Mouse (Mus musculus) CH12.LX (cell line): ENCODE results near the gene Anks3. TPM values are rescaled to one million over a fixed set of nuclear protein-coding genes. Genes with fewer than 3 reads are reported as not detected.

Experiments used
- DNase-seq: peaks from one replicate; pipeline ENCODE4 v3.0.0-alpha.2; 2013; ENCODE audit errors: extremely low read depth
- H3K27ac ChIP-seq: 2 replicates; pipeline ENCODE4 v1.5.1; 2012; ENCODE audit warnings: low read depth, mild to moderate bottlenecking, control low read depth, moderate library complexity; ENCODE audit not compliant: insufficient read depth
- H3K27me3 ChIP-seq: replicated peaks from 2 replicates; pipeline ENCODE3; 2012; ENCODE audit warnings: inconsistent platforms
- H3K36me3 ChIP-seq, 2 experiments: replicated peaks in 1 of 2; 2 replicates each; pipeline versions ENCODE3 to v1.6.1; 2012; ENCODE audit warnings: inconsistent platforms in 1 of 2, low read length in 1 of 2, mild to moderate bottlenecking in 1 of 2, mixed read lengths in 1 of 2, moderate library complexity in 1 of 2; ENCODE audit not compliant: control insufficient read depth in 1 of 2, insufficient read depth in 1 of 2
- H3K4me1 ChIP-seq, 2 experiments: 2 replicates each; pipeline ENCODE4 v1.6.1; 2012; ENCODE audit warnings: inconsistent platforms in 1 of 2, moderate library complexity in 1 of 2; ENCODE audit not compliant: insufficient read depth in 2 of 2, control insufficient read depth in 1 of 2
- H3K4me2 ChIP-seq: 2 replicates; pipeline ENCODE4 v1.6.1; 2012; ENCODE audit warnings: low read depth, mild to moderate bottlenecking, control low read depth; ENCODE audit not compliant: poor library complexity, insufficient read depth, severe bottlenecking
- H3K4me3 ChIP-seq, 3 experiments: fragments of 150-350 bp in 1 of 3; sonication (generic) in 1 of 3; replicated peaks in 1 of 3; 2 replicates each; pipeline versions ENCODE3 to v1.5.1; 2011 to 2012; ENCODE audit warnings: low read depth in 2 of 3, low read length in 2 of 3, mild to moderate bottlenecking in 2 of 3, moderate library complexity in 2 of 3, control low read depth in 1 of 3, improper control_type of control experiment in 1 of 3, inconsistent platforms in 1 of 3, mixed read lengths in 1 of 3; ENCODE audit not compliant: poor library complexity in 1 of 3
- H3K79me2 ChIP-seq: replicated peaks from 2 replicates; pipeline ENCODE4 v1.6.1; 2012; ENCODE audit warnings: mild to moderate bottlenecking, moderate library complexity; ENCODE audit not compliant: control insufficient read depth, poor library complexity, insufficient read depth, severe bottlenecking; ENCODE audit errors: extremely low read depth
- H3K9ac ChIP-seq: 2 replicates; pipeline ENCODE4 v1.6.1; 2012; ENCODE audit warnings: low read depth, mild to moderate bottlenecking, control low read depth, moderate library complexity; ENCODE audit not compliant: insufficient read depth
- H3K9me3 ChIP-seq: replicated peaks from 2 replicates; pipeline ENCODE3; 2012; ENCODE audit warnings: low read length, inconsistent platforms, mixed read lengths
- BHLHE40 ChIP-seq: IDR thresholded peaks from 2 replicates; pipeline ENCODE4 v1.6.1; 2011; ENCODE audit warnings: mild to moderate bottlenecking, low read depth, low read length, improper control_type of control experiment
- CHD1 ChIP-seq: IDR thresholded peaks from 2 replicates; pipeline ENCODE4 v1.6.1; 2012; ENCODE audit warnings: low read depth, low read length, improper control_type of control experiment, inconsistent platforms
- CHD2 ChIP-seq: IDR thresholded peaks from 2 replicates; pipeline ENCODE4 v1.6.1; 2011; ENCODE audit warnings: low read length, improper control_type of control experiment
- CTCF ChIP-seq, 2 experiments: IDR thresholded peaks in 1 of 2; conservative IDR thresholded peaks in 1 of 2; 2 replicates each; pipeline ENCODE4 v1.5.1; 2011 to 2012; ENCODE audit warnings: low read depth in 2 of 2, low read length in 2 of 2, improper control_type of control experiment in 1 of 2, inconsistent platforms in 1 of 2, mild to moderate bottlenecking in 1 of 2, moderate library complexity in 1 of 2
- E2F4 ChIP-seq: IDR thresholded peaks from 2 replicates; pipeline ENCODE4 v1.6.1; 2011; ENCODE audit warnings: low read depth, low read length, improper control_type of control experiment; ENCODE audit not compliant: insufficient replicate concordance
- ELF1 ChIP-seq: IDR thresholded peaks from 2 replicates; pipeline ENCODE4 v1.6.1; 2014; ENCODE audit warnings: low read depth, mild to moderate bottlenecking, inconsistent platforms, low read length, improper control_type of control experiment
- ETS1 ChIP-seq: conservative IDR thresholded peaks from 2 replicates; pipeline ENCODE4 v1.6.1; 2012; ENCODE audit warnings: low read depth, mild to moderate bottlenecking, inconsistent platforms, low read length, improper control_type of control experiment, moderate library complexity
- HCFC1 ChIP-seq: IDR thresholded peaks from 2 replicates; pipeline ENCODE4 v1.6.1; 2012; ENCODE audit warnings: low read depth, mild to moderate bottlenecking, inconsistent platforms, low read length, improper control_type of control experiment
- IRF4 ChIP-seq: IDR thresholded peaks from 2 replicates; pipeline ENCODE4 v1.6.1; 2014; ENCODE audit warnings: low read depth, mild to moderate bottlenecking, inconsistent platforms, low read length, improper control_type of control experiment
- JUN ChIP-seq: IDR thresholded peaks from 2 replicates; pipeline ENCODE4 v1.6.1; 2011; ENCODE audit warnings: low read depth, mild to moderate bottlenecking, low read length, improper control_type of control experiment, moderate library complexity; ENCODE audit not compliant: insufficient read depth
- JUND ChIP-seq: conservative IDR thresholded peaks from 2 replicates; pipeline ENCODE4 v1.6.1; 2011; ENCODE audit warnings: low read depth, low read length, improper control_type of control experiment
- KAT2A ChIP-seq: IDR thresholded peaks from 2 replicates; pipeline ENCODE4 v1.6.1; 2012; ENCODE audit warnings: low read length, improper control_type of control experiment, inconsistent platforms; ENCODE audit not compliant: insufficient replicate concordance
- MAX ChIP-seq: IDR thresholded peaks from 2 replicates; pipeline ENCODE4 v1.6.1; 2011; ENCODE audit warnings: low read length, improper control_type of control experiment
- MAZ ChIP-seq: IDR thresholded peaks from 2 replicates; pipeline ENCODE4 v1.6.1; 2012; ENCODE audit warnings: low read depth, mild to moderate bottlenecking, inconsistent platforms, low read length, improper control_type of control experiment, moderate library complexity
- MEF2A ChIP-seq: IDR thresholded peaks from 2 replicates; pipeline ENCODE4 v1.6.1; 2014; ENCODE audit warnings: low read depth, mild to moderate bottlenecking, inconsistent platforms, low read length, improper control_type of control experiment, borderline replicate concordance
- MYC ChIP-seq: IDR thresholded peaks from 2 replicates; pipeline ENCODE4 v1.6.1; 2011; ENCODE audit warnings: low read depth, mild to moderate bottlenecking, improper control_type of control experiment, low read length
- NELFE ChIP-seq: IDR thresholded peaks from 2 replicates; pipeline ENCODE4 v1.6.1; 2011; ENCODE audit warnings: low read depth, low read length, improper control_type of control experiment
- PAX5 ChIP-seq: IDR thresholded peaks from 2 replicates; pipeline ENCODE4 v1.6.1; 2012; ENCODE audit warnings: low read length, inconsistent platforms, mixed read lengths
- POLR2AphosphoS2 ChIP-seq: IDR thresholded peaks from 2 replicates; pipeline ENCODE4 v1.6.1; 2011; ENCODE audit warnings: low read depth, low read length, improper control_type of control experiment
- RAD21 ChIP-seq: IDR thresholded peaks from 2 replicates; pipeline ENCODE4 v1.6.1; 2011; ENCODE audit warnings: low read depth, mild to moderate bottlenecking, low read length, improper control_type of control experiment, moderate library complexity
- RCOR1 ChIP-seq: conservative IDR thresholded peaks from 2 replicates; pipeline ENCODE4 v1.6.1; 2012; ENCODE audit warnings: low read depth, mild to moderate bottlenecking, inconsistent platforms, low read length, improper control_type of control experiment
- SMC3 ChIP-seq: IDR thresholded peaks from 2 replicates; pipeline ENCODE4 v1.6.1; 2011; ENCODE audit warnings: low read depth, low read length, improper control_type of control experiment
- TBP ChIP-seq: conservative IDR thresholded peaks from 2 replicates; pipeline ENCODE4 v1.6.1; 2011; ENCODE audit warnings: low read depth, low read length, improper control_type of control experiment
- TCF12 ChIP-seq: IDR thresholded peaks from 2 replicates; pipeline ENCODE4 v1.6.1; 2014; ENCODE audit warnings: low read depth, mild to moderate bottlenecking, inconsistent platforms, low read length, improper control_type of control experiment
- UBTF ChIP-seq: IDR thresholded peaks from 2 replicates; pipeline ENCODE4 v1.6.1; 2012; ENCODE audit warnings: low read depth, mild to moderate bottlenecking, inconsistent platforms, low read length, improper control_type of control experiment, moderate library complexity
- USF2 ChIP-seq: conservative IDR thresholded peaks from 2 replicates; pipeline ENCODE4 v1.6.1; 2011; ENCODE audit warnings: low read depth, low read length, improper control_type of control experiment
- ZKSCAN1 ChIP-seq: IDR thresholded peaks from 2 replicates; pipeline ENCODE4 v1.6.1; 2012; ENCODE audit warnings: low read depth, inconsistent platforms, low read length, improper control_type of control experiment, borderline replicate concordance
- ZNF384 ChIP-seq: IDR thresholded peaks from 2 replicates; pipeline ENCODE4 v1.6.1; 2012; ENCODE audit warnings: low read depth, low read length, improper control_type of control experiment, inconsistent platforms
- dilution Hi-C: fragments of 300-500 bp; cut with MboI; formaldehyde crosslinking; loops from 2 replicates; pipeline ENCODE4 v1.14.3; 2020; ENCODE audit warnings: low sequenced_read_pairs; ENCODE audit not compliant: extremely low pct_unique_long_range_greater_than_20kb, extremely low pct_ligation_motif_present
- in situ Hi-C: fragments of 300-500 bp; cut with MboI; formaldehyde crosslinking; loops from 3 replicates; pipeline ENCODE4 v1.14.3; 2019; ENCODE audit warnings: low sequenced_read_pairs, low pct_ligation_motif_present, low pct_unique_long_range_greater_than_20kb, mixed read lengths
- polyA plus RNA-seq: library from polyadenylated mRNA; unstranded; fragments of >175 nt; gene quantifications from 2 replicates; pipeline ENCODE4 v1.2.1, GENCODE M21; 2012; ENCODE audit warnings: low read depth; ENCODE audit not compliant: insufficient read length
- total RNA-seq, 2 experiments: library from RNA; depleted of rRNA; stranded (reverse); fragments of 300-350 nt in 1 of 2; fragments of >200 nt in 1 of 2; gene quantifications; 2 replicates each; pipeline ENCODE4 v1.2.3; 2012 to 2014

Anks3 gene
- total and polyA plus RNA-seq, 3 experiments, result 17.0 to 34.9 (median 24.4) TPM

DNA sequence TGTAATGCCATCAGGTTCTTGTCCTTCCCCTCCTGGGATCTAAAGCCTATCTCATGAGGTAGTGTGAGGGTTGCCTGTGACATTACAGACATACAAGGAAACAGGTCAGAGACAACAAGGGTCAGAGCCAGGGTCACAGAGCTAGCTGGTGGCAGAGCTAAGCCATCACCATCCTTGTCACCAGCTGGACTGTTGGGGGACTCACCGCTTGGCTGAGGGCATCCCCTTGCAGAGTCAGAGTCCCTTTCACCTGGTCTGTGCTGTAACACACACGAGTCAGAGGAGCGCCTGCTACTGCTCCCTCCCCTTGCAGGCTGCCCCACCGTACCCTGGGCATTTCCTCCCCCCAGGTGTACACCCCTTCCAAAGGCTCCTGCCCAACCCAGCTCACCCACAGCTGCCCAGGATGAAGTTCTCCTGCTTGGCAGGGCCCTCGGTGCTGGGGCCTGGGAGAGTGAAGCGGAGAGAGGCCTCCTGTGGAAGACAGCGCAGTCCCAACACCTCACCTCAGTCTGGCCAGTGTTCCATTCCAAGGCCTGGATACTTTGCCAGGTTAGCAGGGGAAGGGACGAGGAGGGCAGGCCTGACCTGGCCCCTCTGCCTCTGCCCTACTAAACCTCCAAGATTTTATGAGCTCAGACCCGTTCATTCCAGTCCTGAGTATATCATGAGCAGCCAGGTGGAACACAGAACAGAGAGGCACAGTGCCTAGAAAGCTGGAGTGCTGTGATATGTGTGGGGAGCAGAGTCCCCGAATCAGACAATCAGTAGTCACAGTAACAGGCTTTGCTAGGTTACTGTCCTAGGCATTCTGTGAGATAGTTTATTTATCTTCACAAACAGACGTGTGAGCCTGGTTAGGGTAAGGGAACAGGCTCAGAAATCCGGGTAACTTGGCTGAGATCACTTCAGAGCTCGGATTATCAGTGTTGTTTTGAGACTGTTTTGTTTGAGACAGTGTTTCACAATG lies 48.3 kb upstream of the Anks3 start:
- in situ Hi-C loops, result no loop called here
- H3K9ac ChIP-seq, result peak overlapping the region; percentile 11; the same call in 1 of the 2 replicates
- no peaks in the 10 kb centered on the region for H3K9me3 ChIP-seq
- peak overlapping the region; percentile 68 to 97 (median 68) for H3K4me3 ChIP-seq
- peak overlapping the region; percentile 78 for H3K27ac ChIP-seq
- H3K4me2 ChIP-seq, result peak overlapping the region; percentile 90
- DNase-seq, result peak; percentile 51
- H3K79me2 ChIP-seq, result no peaks in the 10 kb centered on the region
- dilution Hi-C loops, result no loop called here
- H3K4me1 ChIP-seq, result peaks cover 19 to 48% of the 10 kb centered on the region in 2 experiments
- H3K36me3 ChIP-seq, result peaks cover 40 to 67% of the 10 kb centered on the region in 2 experiments
- no peak for TF ChIP-seq HCFC1
- peak; percentile 20; the same call in 1 of the 2 replicates for TF ChIP-seq ETS1
- TF ChIP-seq CHD1, result peak; percentile 65; the same call in 1 of the 2 replicates
- TF ChIP-seq USF2, result no peak
- 0 out of 2 replicates have a peak, but pooled peaks have one; percentile 15 for TF ChIP-seq TCF12
- 0 out of 2 replicates have a peak, but pooled peaks have one; percentile 16 for TF ChIP-seq BHLHE40
- H3K27me3 ChIP-seq, result no peaks in the 10 kb centered on the region

DNA sequence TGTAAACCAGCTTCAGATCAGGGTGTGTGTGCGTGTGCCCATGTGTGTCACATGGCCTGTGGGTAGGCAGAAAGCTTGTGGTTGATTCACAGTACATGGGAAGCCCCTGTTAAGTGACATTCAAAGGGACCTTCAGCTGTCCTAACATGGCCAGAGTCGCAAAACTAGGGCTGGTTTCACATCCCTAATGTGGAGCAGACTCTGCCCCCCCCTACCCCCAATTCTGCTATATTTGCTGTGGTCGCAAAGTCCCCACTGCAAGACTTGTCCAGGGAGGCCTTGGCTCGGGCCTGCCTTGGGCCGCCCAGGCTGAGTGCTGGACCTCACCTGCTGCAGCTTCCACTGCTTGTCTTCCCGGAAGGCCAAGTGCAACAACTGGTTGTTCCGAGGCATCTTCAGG lies 47.3 kb upstream of the Anks3 start:
- H3K9ac ChIP-seq, result peak overlapping the region; percentile 11; the same call in 1 of the 2 replicates
- peak overlapping the region; percentile 78 for H3K27ac ChIP-seq
- peak; percentile 84 for DNase-seq
- no peaks in the 10 kb centered on the region for H3K79me2 ChIP-seq
- H3K4me2 ChIP-seq, result peak overlapping the region; percentile 90
- no peaks in the 10 kb centered on the region for H3K9me3 ChIP-seq
- no peaks in the 10 kb centered on the region for H3K27me3 ChIP-seq
- H3K4me3 ChIP-seq, result peak overlapping the region; percentile 3 to 25 (median 5)
- peaks cover 31 to 64% of the 10 kb centered on the region in 2 experiments for H3K36me3 ChIP-seq
- dilution Hi-C loops (no loop called here), in situ Hi-C loops (no loop called here)
- peaks cover 19 to 48% of the 10 kb centered on the region in 2 experiments for H3K4me1 ChIP-seq
- TF ChIP-seq POLR2AphosphoS2 (no peak), HCFC1 (peak; percentile 41), RAD21 (no peak; the same call in 1 of the 2 replicates), MAZ (peak; percentile 72; the same call in 1 of the 2 replicates), TBP (no peak), IRF4 (peak; percentile 96), JUND (no peak), MEF2A (peak; percentile 83), NELFE (0 out of 2 replicates have a peak, but pooled peaks have one; percentile 31), E2F4 (no peak), ZNF384 (no peak), CTCF (conservative IDR thresholded peaks at IDR 0.05 in 1 of 2, IDR thresholded peaks at IDR 0.05 in 1 of 2; ENCODE audit: low read depth in 2 of 2, low read length in 2 of 2) (no peak), PAX5 (no peak), ETS1 (peak; percentile 74), MAX (peak; percentile 88), TCF12 (peak; percentile 62; the same call in 1 of the 2 replicates), ZKSCAN1 (no peak), MYC (peak; percentile 83), BHLHE40 (peak; percentile 87), RCOR1 (no peak), ELF1 (peak; percentile 70), JUN (no peak), CHD2 (no peak), KAT2A (no peak), USF2 (peak; percentile 66), SMC3 (no peak), UBTF (peak; percentile 67; the same call in 1 of the 2 replicates)
